Mouse (Mus musculus) neutrophil, adult 5-6 weeks (primary cell): ENCODE measurements around the gene Fos. TPM values are rescaled to one million over a fixed set of nuclear protein-coding genes. Genes with fewer than 3 reads are reported as not detected.
"Not testable (repeated sequence)": the region's sequence is repeated elsewhere in the genome, so short reads cannot be mapped to it uniquely, and the experiment has no call there.

Experiments
- ATAC-seq: fragments of 151-379, 151-347 bp; 2 replicates; pipeline ENCODE4 v1.8.0; 2017; ENCODE audit warnings: mild to moderate bottlenecking, moderate TSS enrichment; ENCODE audit not compliant: insufficient number of reproducible peaks, poor library complexity, low FRiP score, severe bottlenecking; ENCODE audit errors: extremely low read depth
- total RNA-seq: library from RNA; stranded (forward); fragments of 200-1000 nt; gene quantifications from 2 replicates; pipeline ENCODE4 v1.2.3, GENCODE M21; 2017

The Fos gene
- total RNA-seq, 1 experiment from 2014 or later: 1,256 TPM

- ATAC-seq: no peak
These were observed 42.2 kb downstream of the Fos start for GRCm38 (mm10) chr12:85515865-85516264.

GRCm38 (mm10) chr12:85517339-85517738 lies 43.6 kb downstream of the Fos start:
- ATAC-seq: no peak

GRCm38 (mm10) chr12:85518009-85518408 lies 44.3 kb downstream of the Fos start:
- ATAC-seq: no peak

GRCm38 (mm10) chr12:85519553-85519952 lies 45.9 kb downstream of the Fos start:
- ATAC-seq: no peak

DNA sequence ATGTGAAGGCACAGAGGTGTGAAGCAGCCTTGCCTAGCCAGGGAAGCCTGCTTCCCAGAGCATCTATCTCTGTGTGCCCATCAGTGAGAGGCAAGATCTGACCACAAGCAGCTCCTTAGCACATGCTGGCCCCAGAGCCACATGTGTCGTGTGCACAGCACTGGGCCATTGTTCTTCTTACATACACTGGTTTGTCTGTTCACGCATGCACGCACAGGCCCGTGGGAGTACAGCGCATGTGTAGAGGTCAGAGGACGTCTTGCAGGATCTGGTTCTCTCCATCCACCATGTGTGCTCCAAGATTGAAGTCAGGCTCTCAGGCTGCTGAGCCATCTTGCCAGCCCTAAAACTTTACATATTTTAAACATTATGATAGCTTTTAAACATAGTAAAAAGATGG lies 47.4 kb downstream of the Fos start:
- no peak for ATAC-seq

GRCm38 (mm10) chr12:85521673-85522072 lies 48.0 kb downstream of the Fos start:
- ATAC-seq: no peak

GRCm38 (mm10) chr12:85522631-85523388 lies 49.1 kb downstream of the Fos start:
- ATAC-seq: no peak

- ATAC-seq: no peak
These were observed 49.9 kb downstream of the Fos start for GRCm38 (mm10) chr12:85523421-85524192.

DNA sequence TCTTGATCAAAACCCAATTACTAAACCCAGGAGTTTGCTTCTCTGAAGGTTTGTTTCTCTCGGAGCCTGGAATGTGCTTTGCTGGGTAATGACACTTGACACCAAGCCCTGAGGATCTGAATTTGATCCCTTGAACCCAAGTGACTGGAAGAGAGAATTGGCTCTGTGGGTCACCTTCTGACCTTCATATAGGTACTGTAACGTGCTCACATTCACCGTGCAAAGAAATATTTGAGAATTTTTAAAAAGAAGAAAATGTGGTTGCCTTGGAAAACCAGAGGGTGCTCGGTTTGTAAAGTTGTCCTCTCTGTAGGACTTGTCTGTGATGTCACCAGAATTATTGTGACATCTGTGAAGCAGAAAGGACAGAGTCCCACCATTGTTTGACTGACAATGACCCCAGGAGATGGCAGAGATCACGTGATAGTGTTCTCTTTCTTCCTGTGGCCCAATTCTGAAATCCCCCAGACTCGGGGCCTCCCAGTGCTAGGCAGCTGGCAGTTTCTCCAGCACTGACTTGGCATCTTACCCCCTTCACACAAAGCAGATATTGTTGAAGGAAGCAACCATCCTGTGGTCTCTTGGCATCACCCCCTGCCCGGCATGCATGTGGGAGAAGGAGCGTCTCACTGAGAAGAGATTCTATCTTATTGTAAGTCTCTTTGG lies 50.6 kb downstream of the Fos start:
- ATAC-seq: no peak

GRCm38 (mm10) chr12:85524859-85525495 lies 51.3 kb downstream of the Fos start:
- not testable (repeated sequence) for ATAC-seq

Other genes starting within 250 kb of the Fos start
- gene Mlh3, start 203.3 kb upstream of the Fos start, total RNA-seq: 9.6 and 10.1 TPM in 2 replicates
- 32.4 TPM in 2 replicates for gene Acyp1, start 185.5 kb upstream of the Fos start, total RNA-seq
- not detected in 2 replicates for gene Zc2hc1c, start 185.3 kb upstream of the Fos start, total RNA-seq
- gene Nek9, start 134.5 kb upstream of the Fos start, total RNA-seq: 44.6 and 47.6 TPM in 2 replicates
- 89.6 and 92.8 TPM in 2 replicates for gene Tmed10, start 99.0 kb upstream of the Fos start, total RNA-seq
- 63.4 and 67.7 TPM in 2 replicates for gene Jdp2, start 125.1 kb downstream of the Fos start, total RNA-seq
- gene Batf, start 212.8 kb downstream of the Fos start, total RNA-seq: 48.5 and 55.7 TPM in 2 replicates